Mouse (Mus musculus) liver, adult 2 months (tissue): Measurements from ENCODE around the gene Stat3.

Experiments
- CTCF ChIP-seq: fragments of 200-500 bp; IDR thresholded peaks from 2 replicates; pipeline ENCODE4 v1.5.1; 2011; ENCODE audit warnings: low read depth, low read length, control low read depth
- POLR2A ChIP-seq: fragments of 200-500 bp; IDR thresholded peaks from 2 replicates; pipeline ENCODE4 v1.6.1; 2011; ENCODE audit warnings: low read length, control low read depth; ENCODE audit not compliant: insufficient read depth; ENCODE audit errors: extremely low read depth

DNA sequence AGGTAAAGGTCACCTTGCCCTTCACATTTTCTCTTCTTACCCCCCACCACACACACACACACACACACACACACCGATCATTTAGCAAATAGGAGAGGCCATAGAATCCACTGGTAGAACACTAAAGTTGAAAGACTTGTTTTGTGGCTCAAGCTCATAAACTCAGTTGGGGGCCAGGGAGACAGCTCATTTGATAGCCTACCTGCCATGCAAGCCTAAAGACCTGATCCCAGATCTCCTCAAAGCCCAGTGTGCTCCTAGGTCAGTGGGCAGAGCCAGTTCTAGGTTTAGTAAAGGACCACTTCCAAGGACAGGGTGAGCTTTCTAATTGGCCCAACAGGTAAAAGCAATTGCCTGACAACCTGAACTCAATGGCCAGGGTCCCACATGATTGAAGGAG, 3.0 kb upstream of the Stat3 start:
- TF ChIP-seq POLR2A (no peak), CTCF (no peak)
